Mouse (Mus musculus): ENCODE measurements around the gene Dnajc15. TPM values are rescaled to one million over a fixed set of nuclear protein-coding genes. Genes with fewer than 3 reads are reported as not detected.

Gene Dnajc15
- polyA plus RNA-seq, 1 experiment from 2014 or later = 101 TPM

DNA sequence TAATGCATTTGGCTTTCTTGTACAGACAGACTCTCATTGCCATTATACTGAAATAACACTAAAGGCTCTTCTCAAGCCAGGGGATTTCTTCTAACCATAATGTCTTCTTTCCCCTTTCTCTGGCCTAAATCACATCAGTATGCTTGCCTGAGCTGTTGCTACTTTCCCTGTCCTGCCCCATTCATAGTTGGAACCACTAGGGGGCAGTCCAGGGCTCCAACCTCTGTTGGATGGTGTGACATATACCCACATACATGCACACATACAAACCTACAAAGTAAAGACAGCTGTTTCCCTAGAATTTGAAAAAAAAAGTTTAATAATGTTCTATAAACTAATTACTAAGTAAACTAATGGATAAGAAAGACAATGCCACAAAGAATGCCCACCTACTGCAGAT is 91.7 kb downstream of the Dnajc15 start:
- no peak overlapping the region for H3K4me3 ChIP-seq (ENCODE audit: low read length)
- no peaks in the 10 kb centered on the region for H3K36me3 ChIP-seq (ENCODE audit: control insufficient read depth, insufficient read depth, low read length)
- no peaks in the 10 kb centered on the region for H3K9me3 ChIP-seq (ENCODE audit: control insufficient read depth, low read length)
- no peak overlapping the region for H3K9ac ChIP-seq (ENCODE audit: low read depth, low read length)
- no peaks in the 10 kb centered on the region for H3K4me1 ChIP-seq (ENCODE audit: control insufficient read depth, insufficient read depth, low read length)
- no peak overlapping the region for H3K4me2 ChIP-seq (ENCODE audit: low read depth, low read length)
- no peak for ATAC-seq
- H3K27me3 ChIP-seq (replicated peaks; ENCODE audit: control insufficient read depth, insufficient read depth, low read length) = no peaks in the 10 kb centered on the region
- H3K27ac ChIP-seq (ENCODE audit: low read length) = no peak overlapping the region

- Histone ChIP-seq H3K36me3 (ENCODE audit: control insufficient read depth, insufficient read depth, low read length) (no peaks in the 10 kb centered on the region), H3K9ac (ENCODE audit: low read depth, low read length) (no peak overlapping the region), H3K9me3 (ENCODE audit: control insufficient read depth, low read length) (no peaks in the 10 kb centered on the region), H3K27me3 (replicated peaks; ENCODE audit: control insufficient read depth, insufficient read depth, low read length) (no peaks in the 10 kb centered on the region), H3K27ac (ENCODE audit: low read length) (no peak overlapping the region), H3K4me2 (ENCODE audit: low read depth, low read length) (no peak overlapping the region), H3K4me1 (ENCODE audit: control insufficient read depth, insufficient read depth, low read length) (no peaks in the 10 kb centered on the region), H3K4me3 (ENCODE audit: low read length) (no peak overlapping the region)
- 89% methylated on average over 1 of the region's 1 CpGs for WGBS
- ATAC-seq = no peak
These were observed 97.6 kb downstream of the Dnajc15 start for GRCm38 (mm10) chr14:77777365-77777764.

- no peak overlapping the region for H3K9ac ChIP-seq (ENCODE audit: low read depth, low read length)
- no peak overlapping the region for H3K4me3 ChIP-seq (ENCODE audit: low read length)
- no peaks in the 10 kb centered on the region for H3K4me1 ChIP-seq (ENCODE audit: control insufficient read depth, insufficient read depth, low read length)
- H3K9me3 ChIP-seq (ENCODE audit: control insufficient read depth, low read length) = no peaks in the 10 kb centered on the region
- no peaks in the 10 kb centered on the region for H3K27me3 ChIP-seq (replicated peaks; ENCODE audit: control insufficient read depth, insufficient read depth, low read length)
- WGBS = 74% methylated on average over 11 of the region's 11 CpGs
- H3K4me2 ChIP-seq (ENCODE audit: low read depth, low read length) = no peak overlapping the region
- no peak overlapping the region for H3K27ac ChIP-seq (ENCODE audit: low read length)
- H3K36me3 ChIP-seq (ENCODE audit: control insufficient read depth, insufficient read depth, low read length) = no peaks in the 10 kb centered on the region
- no peak for ATAC-seq
These were observed 98.9 kb downstream of the Dnajc15 start for GRCm38 (mm10) chr14:77776005-77776531.

GRCm38 (mm10) chr14:77773331-77773730 is 101.6 kb downstream of the Dnajc15 start:
- H3K9me3 ChIP-seq (ENCODE audit: control insufficient read depth, low read length) = no peaks in the 10 kb centered on the region
- ATAC-seq = no peak
- H3K4me3 ChIP-seq (ENCODE audit: low read length) = no peak overlapping the region
- no peak overlapping the region for H3K9ac ChIP-seq (ENCODE audit: low read depth, low read length)
- no peaks in the 10 kb centered on the region for H3K27me3 ChIP-seq (replicated peaks; ENCODE audit: control insufficient read depth, insufficient read depth, low read length)
- H3K4me1 ChIP-seq (ENCODE audit: control insufficient read depth, insufficient read depth, low read length) = no peaks in the 10 kb centered on the region
- H3K36me3 ChIP-seq (ENCODE audit: control insufficient read depth, insufficient read depth, low read length) = no peaks in the 10 kb centered on the region
- no peak overlapping the region for H3K4me2 ChIP-seq (ENCODE audit: low read depth, low read length)
- WGBS = 79% methylated on average over 8 of the region's 8 CpGs
- no peak overlapping the region for H3K27ac ChIP-seq (ENCODE audit: low read length)

- H3K4me3 ChIP-seq (ENCODE audit: low read length) = no peak overlapping the region
- H3K9ac ChIP-seq (ENCODE audit: low read depth, low read length) = no peak overlapping the region
- no peaks in the 10 kb centered on the region for H3K9me3 ChIP-seq (ENCODE audit: control insufficient read depth, low read length)
- 66% methylated on average over 2 of the region's 2 CpGs for WGBS
- H3K4me1 ChIP-seq (ENCODE audit: control insufficient read depth, insufficient read depth, low read length) = no peaks in the 10 kb centered on the region
- H3K27ac ChIP-seq (ENCODE audit: low read length) = no peak overlapping the region
- no peaks in the 10 kb centered on the region for H3K27me3 ChIP-seq (replicated peaks; ENCODE audit: control insufficient read depth, insufficient read depth, low read length)
- H3K4me2 ChIP-seq (ENCODE audit: low read depth, low read length) = no peak overlapping the region
- ATAC-seq = no peak
- no peaks in the 10 kb centered on the region for H3K36me3 ChIP-seq (ENCODE audit: control insufficient read depth, insufficient read depth, low read length)
These were observed 103.3 kb downstream of the Dnajc15 start for GRCm38 (mm10) chr14:77771626-77772025.

Other genes with a start within 250 kb of the Dnajc15 start
- 9.4 and 10.9 TPM in 2 replicates for gene Epsti1, start 29.1 kb upstream of the Dnajc15 start, polyA plus RNA-seq (2015; fragmentation: Nextera tagmentation; extraction: Ambion mirVana)
- not detected in 2 replicates for gene Fam216b, start 213.9 kb upstream of the Dnajc15 start, polyA plus RNA-seq (2015; fragmentation: Nextera tagmentation; extraction: Ambion mirVana)